Mouse (Mus musculus): ENCODE measurements around the gene Nck2. TPM values are rescaled to one million over a fixed set of nuclear protein-coding genes. Genes with fewer than 3 reads are reported as not detected.
A peak's percentile ranks its signal among the peaks of the same experiment; 100 is the strongest.

The Nck2 gene
- polyA plus RNA-seq, 1 experiment from 2014 or later, result 24.6 TPM

DNA sequence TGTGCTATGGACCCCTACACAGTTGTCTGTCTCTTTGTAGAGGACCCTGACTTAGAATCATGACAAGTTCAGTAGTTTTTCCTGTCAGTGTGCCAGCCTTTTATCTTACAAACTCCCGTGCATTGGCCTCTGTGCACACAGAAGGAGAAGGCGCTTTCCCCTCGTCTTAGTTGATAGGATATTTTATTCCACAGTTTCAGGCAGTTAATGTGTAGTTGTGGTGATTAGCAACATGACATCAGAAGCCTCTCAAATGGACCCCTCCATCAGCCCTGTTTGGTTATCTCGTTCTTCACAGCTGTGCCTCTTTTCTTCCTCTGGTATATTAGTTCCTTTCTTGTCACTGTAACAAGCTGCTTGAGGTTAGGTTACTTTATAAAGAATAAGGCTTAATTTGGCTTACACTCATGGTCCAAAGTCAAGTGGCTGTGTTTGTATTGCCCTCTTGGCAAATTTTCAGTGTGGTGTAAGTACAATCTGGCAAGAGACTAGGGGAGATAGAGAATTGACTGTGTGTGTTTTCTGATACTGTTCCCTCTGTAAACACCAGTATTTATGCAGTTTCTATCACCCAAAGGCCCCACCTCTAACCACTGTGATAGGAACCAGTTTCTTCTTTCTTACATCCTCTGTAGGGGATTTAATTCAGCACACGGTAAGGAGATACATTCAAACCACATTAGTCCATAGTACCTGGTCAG, 89.8 kb downstream of the Nck2 start:
- peaks cover 54% of the 10 kb centered on the region for H3K4me1 ChIP-seq (ENCODE audit: control insufficient read depth, insufficient read depth, low read length)
- no peak overlapping the region for H3K4me2 ChIP-seq

DNA sequence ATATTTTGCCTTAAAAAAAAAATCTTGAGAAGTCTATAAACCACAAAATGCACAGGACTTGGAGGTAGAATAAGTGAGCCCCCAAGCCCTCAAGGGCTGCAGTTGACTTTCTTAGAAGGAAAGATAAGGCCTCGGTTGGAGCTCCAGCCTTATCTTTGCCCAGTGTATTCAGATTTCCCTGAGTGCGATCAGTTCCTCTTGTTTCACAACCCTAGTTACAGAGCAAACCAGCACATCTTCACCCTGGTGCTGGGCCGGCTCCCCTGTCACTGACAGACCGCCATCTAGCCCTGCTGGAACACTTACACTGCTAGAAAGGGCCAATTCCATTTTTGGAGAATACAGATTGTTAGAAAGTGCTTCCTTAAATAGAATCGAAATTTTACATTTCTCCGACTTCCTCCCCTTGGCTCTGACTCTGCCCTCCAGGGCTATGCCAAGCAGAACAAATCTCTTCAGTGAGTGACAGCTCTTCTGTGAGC, 91.2 kb downstream of the Nck2 start:
- no peak for ATAC-seq (replicated peaks; ENCODE audit: insufficient number of reproducible peaks, low FRiP score, low TSS enrichment)
- 36% methylated on average over 6 of the region's 6 CpGs for WGBS (ENCODE audit: insufficient replicate concordance)
- Histone ChIP-seq H3K9ac (ENCODE audit: low read depth, low read length) (no peak overlapping the region), H3K4me2 (no peak overlapping the region), H3K4me1 (ENCODE audit: control insufficient read depth, insufficient read depth, low read length) (peaks cover 54% of the 10 kb centered on the region), H3K27me3 (ENCODE audit: control insufficient read depth, insufficient read depth, low read length) (no peaks in the 10 kb centered on the region), H3K9me3 (replicated peaks; ENCODE audit: control insufficient read depth, low read length) (no peaks in the 10 kb centered on the region), H3K27ac (ENCODE audit: low read depth, low read length) (peak overlapping the region; percentile 80), H3K4me3 (ENCODE audit: low read depth, low read length) (no peak overlapping the region), H3K36me3 (ENCODE audit: control insufficient read depth, insufficient read depth, low read length) (no peaks in the 10 kb centered on the region)

More for the DNA sequence above, 89.8 kb downstream of the Nck2 start:
- H3K4me3 ChIP-seq (ENCODE audit: low read depth, low read length), result no peak overlapping the region
- H3K9me3 ChIP-seq (replicated peaks; ENCODE audit: control insufficient read depth, low read length), result no peaks in the 10 kb centered on the region
- H3K9ac ChIP-seq (ENCODE audit: low read depth, low read length), result no peak overlapping the region
- 54% methylated on average over 5 of the region's 5 CpGs for WGBS (ENCODE audit: insufficient replicate concordance)
- no peaks in the 10 kb centered on the region for H3K27me3 ChIP-seq (ENCODE audit: control insufficient read depth, insufficient read depth, low read length)
- H3K36me3 ChIP-seq (ENCODE audit: control insufficient read depth, insufficient read depth, low read length), result no peaks in the 10 kb centered on the region
- H3K27ac ChIP-seq (ENCODE audit: low read depth, low read length), result no peak overlapping the region
- no peak for ATAC-seq (replicated peaks; ENCODE audit: insufficient number of reproducible peaks, low FRiP score, low TSS enrichment)

DNA sequence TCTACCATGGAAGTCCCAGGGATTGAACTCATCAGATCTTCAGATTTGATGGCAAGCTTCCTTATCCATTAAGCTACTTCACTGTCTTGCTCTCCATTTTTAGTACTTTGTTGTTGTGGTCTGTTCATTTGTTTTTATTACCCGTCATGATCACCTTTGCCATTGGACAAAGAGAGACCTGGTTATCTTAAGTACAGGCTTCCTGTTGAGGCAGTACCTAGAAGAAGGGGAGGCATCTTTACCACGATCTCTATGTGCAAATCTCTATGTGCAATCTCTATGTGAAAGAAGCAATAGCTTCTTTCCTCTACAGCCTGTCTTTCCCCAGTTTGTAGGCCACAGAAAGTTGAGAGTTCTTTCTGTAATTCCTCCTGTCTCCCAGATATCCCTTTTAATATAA, 91.9 kb downstream of the Nck2 start:
- ATAC-seq (replicated peaks; ENCODE audit: insufficient number of reproducible peaks, low FRiP score, low TSS enrichment), result no peak
- Histone ChIP-seq H3K9me3 (replicated peaks; ENCODE audit: control insufficient read depth, low read length) (no peaks in the 10 kb centered on the region), H3K27ac (ENCODE audit: low read depth, low read length) (no peak overlapping the region), H3K4me1 (ENCODE audit: control insufficient read depth, insufficient read depth, low read length) (peaks cover 50% of the 10 kb centered on the region), H3K9ac (ENCODE audit: low read depth, low read length) (no peak overlapping the region), H3K36me3 (ENCODE audit: control insufficient read depth, insufficient read depth, low read length) (no peaks in the 10 kb centered on the region), H3K4me3 (ENCODE audit: low read depth, low read length) (no peak overlapping the region), H3K4me2 (no peak overlapping the region), H3K27me3 (ENCODE audit: control insufficient read depth, insufficient read depth, low read length) (no peaks in the 10 kb centered on the region)
- WGBS (ENCODE audit: insufficient replicate concordance), result 61% methylated on average over 2 of the region's 2 CpGs

DNA sequence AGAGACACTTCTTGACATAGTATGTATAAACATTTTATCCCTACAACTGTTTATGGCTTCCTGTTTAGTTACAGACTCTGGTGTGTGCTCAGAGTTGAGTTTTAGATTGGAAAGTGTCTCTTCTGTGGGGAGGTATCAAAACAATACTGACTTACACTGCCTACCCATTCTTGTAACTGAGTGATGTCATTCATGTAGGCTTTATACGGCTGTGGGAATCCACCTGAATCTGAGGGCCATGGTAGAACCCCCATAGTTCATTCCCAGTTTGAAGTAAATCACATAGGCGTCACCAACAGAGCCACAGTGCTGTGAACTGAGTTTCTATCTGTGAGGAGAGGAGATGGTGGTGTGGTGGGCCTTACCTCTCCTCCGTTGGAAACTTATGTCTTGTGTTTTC, 92.6 kb downstream of the Nck2 start:
- Histone ChIP-seq H3K27me3 (ENCODE audit: control insufficient read depth, insufficient read depth, low read length) (no peaks in the 10 kb centered on the region), H3K4me1 (ENCODE audit: control insufficient read depth, insufficient read depth, low read length) (peaks cover 45% of the 10 kb centered on the region), H3K36me3 (ENCODE audit: control insufficient read depth, insufficient read depth, low read length) (no peaks in the 10 kb centered on the region), H3K27ac (ENCODE audit: low read depth, low read length) (no peak overlapping the region), H3K9ac (ENCODE audit: low read depth, low read length) (no peak overlapping the region), H3K4me3 (ENCODE audit: low read depth, low read length) (no peak overlapping the region), H3K4me2 (no peak overlapping the region), H3K9me3 (replicated peaks; ENCODE audit: control insufficient read depth, low read length) (no peaks in the 10 kb centered on the region)
- 87% methylated on average over 3 of the region's 3 CpGs for WGBS (ENCODE audit: insufficient replicate concordance)
- no peak for ATAC-seq (replicated peaks; ENCODE audit: insufficient number of reproducible peaks, low FRiP score, low TSS enrichment)

DNA sequence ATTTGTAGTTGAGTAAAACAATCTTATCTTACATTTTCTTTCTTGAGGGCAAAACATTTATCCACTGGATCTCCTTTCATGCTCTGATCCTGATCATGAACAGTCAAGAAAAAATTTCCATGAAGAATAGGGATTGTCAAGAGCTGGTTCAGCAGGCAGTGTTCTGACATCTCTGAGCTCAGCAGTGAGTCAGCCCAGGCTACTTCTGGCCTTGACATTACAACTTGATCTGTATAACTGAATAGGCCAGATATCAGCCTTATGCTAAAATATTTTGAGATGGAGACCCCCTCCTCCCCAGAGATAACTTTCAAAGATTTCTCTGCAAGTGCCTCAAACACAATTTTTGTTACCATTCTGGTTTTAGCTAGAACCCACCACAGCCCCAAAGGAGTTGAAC, 93.1 kb downstream of the Nck2 start:
- Histone ChIP-seq H3K36me3 (ENCODE audit: control insufficient read depth, insufficient read depth, low read length) (no peaks in the 10 kb centered on the region), H3K4me1 (ENCODE audit: control insufficient read depth, insufficient read depth, low read length) (peaks cover 40% of the 10 kb centered on the region), H3K27ac (ENCODE audit: low read depth, low read length) (no peak overlapping the region), H3K9ac (ENCODE audit: low read depth, low read length) (no peak overlapping the region), H3K4me3 (ENCODE audit: low read depth, low read length) (no peak overlapping the region), H3K9me3 (replicated peaks; ENCODE audit: control insufficient read depth, low read length) (no peaks in the 10 kb centered on the region), H3K27me3 (ENCODE audit: control insufficient read depth, insufficient read depth, low read length) (no peaks in the 10 kb centered on the region), H3K4me2 (no peak overlapping the region)
- no peak for ATAC-seq (replicated peaks; ENCODE audit: insufficient number of reproducible peaks, low FRiP score, low TSS enrichment)

DNA sequence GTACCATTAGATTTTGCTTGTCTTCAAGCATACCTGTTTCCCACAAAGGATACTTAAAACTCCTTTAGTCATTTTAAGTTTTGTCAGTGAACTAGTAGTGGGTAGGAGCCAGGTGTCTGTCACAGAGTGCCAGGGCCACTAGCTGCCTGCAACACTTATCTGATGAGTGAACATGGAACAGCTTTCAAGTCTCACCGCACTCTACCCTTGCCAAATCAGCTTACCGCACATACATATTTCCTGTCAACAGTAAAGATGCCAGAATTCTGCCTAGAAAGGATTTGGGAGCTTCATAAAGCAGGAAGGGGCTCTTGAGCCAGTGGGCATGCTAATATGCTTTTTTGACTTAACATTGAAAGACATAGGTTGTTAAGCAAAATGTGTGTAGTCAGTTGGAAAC, 94.3 kb downstream of the Nck2 start:
- Histone ChIP-seq H3K4me3 (ENCODE audit: low read depth, low read length) (no peak overlapping the region), H3K36me3 (ENCODE audit: control insufficient read depth, insufficient read depth, low read length) (no peaks in the 10 kb centered on the region), H3K27me3 (ENCODE audit: control insufficient read depth, insufficient read depth, low read length) (no peaks in the 10 kb centered on the region), H3K27ac (ENCODE audit: low read depth, low read length) (no peak overlapping the region), H3K4me1 (ENCODE audit: control insufficient read depth, insufficient read depth, low read length) (peaks cover 31% of the 10 kb centered on the region), H3K9ac (ENCODE audit: low read depth, low read length) (no peak overlapping the region), H3K4me2 (no peak overlapping the region), H3K9me3 (replicated peaks; ENCODE audit: control insufficient read depth, low read length) (no peaks in the 10 kb centered on the region)
- ATAC-seq (replicated peaks; ENCODE audit: insufficient number of reproducible peaks, low FRiP score, low TSS enrichment), result no peak
- 75% methylated on average over 2 of the region's 2 CpGs for WGBS (ENCODE audit: insufficient replicate concordance)

DNA sequence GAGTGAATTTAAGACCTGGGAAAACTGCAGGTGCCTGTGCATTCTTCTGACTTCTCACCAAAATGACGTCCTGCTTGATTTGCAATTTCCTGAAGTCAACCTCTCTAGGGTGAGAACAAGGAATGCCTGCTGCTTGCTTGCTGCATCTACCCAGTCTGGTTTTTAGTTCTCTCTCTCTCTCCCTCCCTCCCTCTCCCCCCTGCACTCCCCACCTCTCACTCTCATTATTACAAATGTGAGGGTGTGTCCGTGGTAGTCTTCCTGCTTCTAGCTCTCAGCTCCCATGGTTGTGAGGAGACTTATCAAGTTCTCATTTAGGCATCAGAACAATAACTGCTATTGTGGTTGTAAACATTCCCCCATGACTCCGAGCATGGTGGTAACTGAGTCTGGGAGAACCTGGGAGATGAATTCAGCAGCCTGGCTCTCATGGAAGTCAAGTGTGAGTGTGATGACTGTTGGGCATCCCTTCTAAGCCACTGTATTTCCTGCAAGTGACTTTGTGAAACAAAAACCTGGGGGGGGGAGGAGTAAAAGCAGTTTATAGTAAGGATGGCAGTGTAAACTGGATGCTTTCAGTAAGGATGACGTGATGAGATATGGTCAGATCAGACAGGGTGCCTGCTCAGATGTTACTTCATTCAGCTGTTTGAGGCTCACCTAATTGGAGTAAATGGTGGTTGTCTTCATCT, 95.5 kb downstream of the Nck2 start:
- WGBS (ENCODE audit: insufficient replicate concordance), result 71% methylated on average over 4 of the region's 4 CpGs
- H3K4me3 ChIP-seq (ENCODE audit: low read depth, low read length), result no peak overlapping the region
- no peak overlapping the region for H3K27ac ChIP-seq (ENCODE audit: low read depth, low read length)
- no peak overlapping the region for H3K9ac ChIP-seq (ENCODE audit: low read depth, low read length)
- no peak for ATAC-seq (replicated peaks; ENCODE audit: insufficient number of reproducible peaks, low FRiP score, low TSS enrichment)
- H3K9me3 ChIP-seq (replicated peaks; ENCODE audit: control insufficient read depth, low read length), result no peaks in the 10 kb centered on the region
- no peaks in the 10 kb centered on the region for H3K36me3 ChIP-seq (ENCODE audit: control insufficient read depth, insufficient read depth, low read length)
- no peak overlapping the region for H3K4me2 ChIP-seq
- H3K4me1 ChIP-seq (ENCODE audit: control insufficient read depth, insufficient read depth, low read length), result peaks cover 23% of the 10 kb centered on the region
- H3K27me3 ChIP-seq (ENCODE audit: control insufficient read depth, insufficient read depth, low read length), result no peaks in the 10 kb centered on the region

DNA sequence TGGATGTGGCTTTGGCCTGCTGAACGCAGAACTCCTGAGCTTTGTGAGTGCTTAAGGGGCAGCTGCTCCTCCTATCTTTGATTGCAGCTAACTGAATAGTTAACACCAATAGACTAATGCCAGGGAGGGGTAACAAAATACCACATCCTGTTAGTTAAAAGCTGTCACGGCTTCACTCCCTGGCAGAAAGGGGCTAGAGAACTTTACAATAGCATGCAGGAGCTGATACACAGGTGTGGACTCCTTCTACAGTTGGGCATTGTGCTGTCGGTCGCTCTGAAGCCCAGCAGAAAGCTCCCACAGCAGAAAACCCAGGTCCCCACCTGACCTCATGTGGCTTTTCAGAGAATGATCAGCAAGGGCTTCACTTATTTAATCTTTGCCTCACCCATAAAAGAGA, 98.0 kb downstream of the Nck2 start:
- peaks cover 12% of the 10 kb centered on the region for H3K4me1 ChIP-seq (ENCODE audit: control insufficient read depth, insufficient read depth, low read length)
- ATAC-seq (replicated peaks; ENCODE audit: insufficient number of reproducible peaks, low FRiP score, low TSS enrichment), result no peak
- no peak overlapping the region for H3K4me3 ChIP-seq (ENCODE audit: low read depth, low read length)
- no peak overlapping the region for H3K9ac ChIP-seq (ENCODE audit: low read depth, low read length)
- no peak overlapping the region for H3K27ac ChIP-seq (ENCODE audit: low read depth, low read length)
- no peaks in the 10 kb centered on the region for H3K36me3 ChIP-seq (ENCODE audit: control insufficient read depth, insufficient read depth, low read length)
- no peak overlapping the region for H3K4me2 ChIP-seq
- 76% methylated on average over 4 of the region's 4 CpGs for WGBS (ENCODE audit: insufficient replicate concordance)
- no peaks in the 10 kb centered on the region for H3K27me3 ChIP-seq (ENCODE audit: control insufficient read depth, insufficient read depth, low read length)
- no peaks in the 10 kb centered on the region for H3K9me3 ChIP-seq (replicated peaks; ENCODE audit: control insufficient read depth, low read length)

DNA sequence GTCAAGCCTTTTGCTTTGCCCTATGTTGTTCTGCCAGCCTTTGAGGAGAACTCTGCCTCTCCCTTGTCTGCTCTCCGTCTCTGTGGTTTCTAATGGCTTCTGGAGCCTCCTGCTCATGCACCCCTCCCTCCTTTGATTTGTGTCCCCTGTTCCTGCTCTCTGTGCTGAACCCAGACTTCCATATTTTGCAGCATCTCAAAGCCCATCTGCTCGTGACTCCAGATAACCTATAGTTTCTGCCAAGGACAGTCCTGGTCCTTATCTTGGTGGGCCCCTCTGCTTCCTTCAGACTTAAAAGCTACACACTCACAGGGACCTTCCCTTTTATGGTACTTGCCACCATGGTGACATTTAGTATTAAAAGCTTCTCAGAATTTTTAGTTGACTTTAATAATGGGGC, 103.3 kb downstream of the Nck2 start:
- Histone ChIP-seq H3K27me3 (ENCODE audit: control insufficient read depth, insufficient read depth, low read length) (no peaks in the 10 kb centered on the region), H3K27ac (ENCODE audit: low read depth, low read length) (no peak overlapping the region), H3K9ac (ENCODE audit: low read depth, low read length) (no peak overlapping the region), H3K9me3 (replicated peaks; ENCODE audit: control insufficient read depth, low read length) (no peaks in the 10 kb centered on the region), H3K36me3 (ENCODE audit: control insufficient read depth, insufficient read depth, low read length) (no peaks in the 10 kb centered on the region), H3K4me2 (peak overlapping the region; percentile 16; the same call in 1 of the 2 replicates), H3K4me3 (ENCODE audit: low read depth, low read length) (no peak overlapping the region), H3K4me1 (ENCODE audit: control insufficient read depth, insufficient read depth, low read length) (peaks cover 16% of the 10 kb centered on the region)
- no peak for ATAC-seq (replicated peaks; ENCODE audit: insufficient number of reproducible peaks, low FRiP score, low TSS enrichment)
- WGBS (ENCODE audit: insufficient replicate concordance), result 42% methylated on average over 2 of the region's 2 CpGs
